Mouse (Mus musculus) hindbrain, embryonic 13.5 days (tissue): Measurements from ENCODE around the gene Utp11. TPM values are rescaled to one million over a fixed set of nuclear protein-coding genes. Genes with fewer than 3 reads are reported as not detected.
A peak's percentile ranks its signal among the peaks of the same experiment; 100 is the strongest.
"Not testable (repeated sequence)": the region's sequence is repeated elsewhere in the genome, so short reads cannot be mapped to it uniquely, and the experiment has no call there.

Source experiments
- ATAC-seq: fragments of 200-750 bp; cut with Nextera tagmentation; 2 replicates; pipeline ENCODE4 v1.8.0; 2017; ENCODE audit warnings: moderate TSS enrichment; ENCODE audit not compliant: low FRiP score
- H3K27ac ChIP-seq: fragments of 300-500 bp; sonication (generic); 2 replicates; pipeline ENCODE4 v1.5.1; 2015; ENCODE audit warnings: inconsistent platforms, mild to moderate bottlenecking, moderate library complexity
- H3K27me3 ChIP-seq: fragments of 300-500 bp; sonication (generic); 2 replicates; pipeline ENCODE4 v1.6.1; 2015; ENCODE audit warnings: mild to moderate bottlenecking, inconsistent platforms
- H3K36me3 ChIP-seq: fragments of 300-500 bp; sonication (generic); 2 replicates; pipeline ENCODE4 v1.6.1; 2015; ENCODE audit warnings: mild to moderate bottlenecking, inconsistent platforms
- H3K4me1 ChIP-seq: fragments of 300-500 bp; sonication (generic); replicated peaks from 2 replicates; pipeline ENCODE4 v1.6.1; 2015; ENCODE audit warnings: inconsistent platforms
- H3K4me2 ChIP-seq: fragments of 300-500 bp; sonication (generic); 2 replicates; pipeline ENCODE4 v1.6.1; 2015; ENCODE audit warnings: inconsistent platforms, mild to moderate bottlenecking, moderate library complexity
- H3K4me3 ChIP-seq: fragments of 300-500 bp; sonication (generic); 2 replicates; pipeline ENCODE4 v1.5.1; 2015; ENCODE audit warnings: mild to moderate bottlenecking, inconsistent platforms
- H3K9ac ChIP-seq: fragments of 300-500 bp; sonication (generic); 2 replicates; pipeline ENCODE4 v1.6.1; 2015; ENCODE audit warnings: mild to moderate bottlenecking, inconsistent platforms
- H3K9me3 ChIP-seq: fragments of 300-500 bp; sonication (generic); 2 replicates; pipeline ENCODE4 v1.6.1; 2016; ENCODE audit warnings: inconsistent platforms
- WGBS: fragments of 180-500 bp; shearing (Covaris S2); methylation state at CpG from one replicate; pipeline ENCODE4 v1.1.7; 2015; 5-methylcytosine and 5-hydroxymethylcytosine counted together
- polyA plus RNA-seq: library from polyadenylated mRNA; unstranded; fragments of >200 nt; fragmentation: Nextera tagmentation; extraction: Ambion mirVana; gene quantifications from 2 replicates; pipeline ENCODE4 v1.2.1, GENCODE M21; 2015

Gene Utp11
- polyA plus RNA-seq, 1 experiment from 2014 or later: 47.9 TPM

GRCm38 (mm10) chr4:124712618-124713017, 19.2 kb upstream of the Utp11 start:
- WGBS: 81% methylated on average over 6 of the region's 6 CpGs

GRCm38 (mm10) chr4:124710776-124711291, 17.4 kb upstream of the Utp11 start:
- 10% methylated on average over 5 of the region's 5 CpGs for WGBS
- H3K27me3 ChIP-seq: peaks cover 34% of the 10 kb centered on the region
- H3K36me3 ChIP-seq: peaks cover under 1% of the 10 kb centered on the region; the same call in 1 of the 2 replicates
- no peak for ATAC-seq
- peaks cover 27% of the 10 kb centered on the region for H3K4me1 ChIP-seq
- no peak overlapping the region for H3K4me3 ChIP-seq
- no peak overlapping the region for H3K4me2 ChIP-seq
- no peak overlapping the region for H3K27ac ChIP-seq
- no peak overlapping the region for H3K9ac ChIP-seq
- H3K9me3 ChIP-seq: no peaks in the 10 kb centered on the region

More at GRCm38 (mm10) chr4:124712618-124713017, 19.2 kb upstream of the Utp11 start:
- H3K4me3 ChIP-seq: no peak overlapping the region
- no peak overlapping the region for H3K27ac ChIP-seq
- no peak for ATAC-seq
- H3K4me2 ChIP-seq: no peak overlapping the region
- H3K36me3 ChIP-seq: peaks cover 12% of the 10 kb centered on the region
- no peaks in the 10 kb centered on the region for H3K9me3 ChIP-seq
- H3K4me1 ChIP-seq: peaks cover 35% of the 10 kb centered on the region
- no peak overlapping the region for H3K9ac ChIP-seq
- H3K27me3 ChIP-seq: peaks cover 29% of the 10 kb centered on the region

- 3% methylated on average over 18 of the region's 18 CpGs for WGBS
- no peak for ATAC-seq
- no peaks in the 10 kb centered on the region for H3K36me3 ChIP-seq
- H3K27me3 ChIP-seq: peaks cover 41% of the 10 kb centered on the region
- peaks cover 22% of the 10 kb centered on the region for H3K4me1 ChIP-seq
- no peak overlapping the region for H3K9ac ChIP-seq
- no peaks in the 10 kb centered on the region for H3K9me3 ChIP-seq
- H3K27ac ChIP-seq: no peak overlapping the region
- peak overlapping the region; percentile 18; the same call in 1 of the 2 replicates for H3K4me3 ChIP-seq
- H3K4me2 ChIP-seq: peak overlapping the region; percentile 38
Observed at GRCm38 (mm10) chr4:124709961-124710446, 16.6 kb upstream of the Utp11 start.

DNA sequence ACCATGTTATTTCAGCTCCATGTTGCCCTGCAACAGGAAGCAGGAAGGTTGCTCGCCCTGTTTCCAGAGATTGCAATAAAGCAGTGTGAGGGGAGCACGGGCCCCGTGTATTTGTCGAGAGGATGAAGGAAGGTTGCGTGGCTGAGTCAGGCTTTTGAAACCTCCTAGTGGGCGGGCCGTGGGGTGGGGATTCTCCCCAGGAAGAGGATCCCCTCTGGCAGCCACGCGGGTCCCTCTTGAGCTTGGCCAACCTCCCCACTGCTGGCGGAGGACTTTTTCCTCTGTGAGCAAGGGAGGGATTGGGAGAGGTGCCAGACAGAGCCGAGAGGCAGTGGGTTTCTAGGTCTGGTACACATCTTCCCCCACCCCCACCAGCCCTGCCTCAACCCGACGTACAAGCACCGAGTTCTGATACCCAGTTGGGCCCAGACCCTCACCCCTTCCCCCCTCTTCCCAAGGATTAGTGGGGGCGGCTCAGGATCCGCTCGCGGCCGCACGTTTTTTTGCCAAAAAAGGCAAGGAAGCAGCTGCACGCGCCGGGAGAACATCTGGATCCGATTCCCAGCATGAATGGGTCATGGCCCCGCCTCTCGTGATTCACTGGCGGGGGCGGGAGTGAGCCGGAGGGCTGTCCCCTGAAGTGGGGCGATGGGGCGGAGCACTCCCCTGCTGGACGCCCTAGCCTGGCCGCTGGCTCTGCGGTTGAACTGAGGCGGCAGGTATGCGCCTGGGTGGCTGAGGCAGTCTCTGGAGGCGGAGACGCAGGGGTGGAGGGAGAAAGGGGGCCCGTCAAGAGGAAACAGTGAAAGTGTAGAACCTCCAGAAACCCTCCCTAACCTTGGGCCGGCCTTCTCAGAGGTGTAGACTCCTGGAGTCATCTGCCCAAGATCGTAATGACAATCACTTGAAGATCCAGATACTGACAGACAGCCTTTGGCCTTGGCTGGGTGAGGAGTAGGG, 15.4 kb upstream of the Utp11 start:
- Histone ChIP-seq H3K9me3 (no peaks in the 10 kb centered on the region), H3K9ac (peak overlapping the region; percentile 61), H3K4me2 (peak overlapping the region; percentile 51), H3K4me1 (peaks cover 31% of the 10 kb centered on the region), H3K36me3 (no peaks in the 10 kb centered on the region), H3K4me3 (peak overlapping the region; percentile 27), H3K27me3 (peaks cover 52% of the 10 kb centered on the region), H3K27ac (peak overlapping the region; percentile 60)
- ATAC-seq: peak; percentile 56; the same call in 1 of the 2 replicates
- 3% methylated on average over 41 of the region's 41 CpGs for WGBS

- H3K36me3 ChIP-seq, ATAC-seq, H3K9ac ChIP-seq, H3K4me3 ChIP-seq, H3K9me3 ChIP-seq: not testable (repeated sequence)
- peaks cover 58% of the 10 kb centered on the region for H3K27me3 ChIP-seq
- H3K4me1 ChIP-seq: peaks cover 34% of the 10 kb centered on the region
- peak overlapping the region; percentile 51; the same call in 1 of the 2 replicates for H3K4me2 ChIP-seq
- peak overlapping the region; percentile 48 for H3K27ac ChIP-seq
- 20% methylated on average over 1 of the region's 1 CpGs for WGBS
Observed at GRCm38 (mm10) chr4:124708200-124708517, 14.8 kb upstream of the Utp11 start.

GRCm38 (mm10) chr4:124707381-124708199, 14.2 kb upstream of the Utp11 start:
- Histone ChIP-seq H3K4me1 (peaks cover 34% of the 10 kb centered on the region), H3K27me3 (peaks cover 59% of the 10 kb centered on the region)
- H3K27ac ChIP-seq, ATAC-seq, H3K4me3 ChIP-seq, H3K9ac ChIP-seq, H3K36me3 ChIP-seq, H3K4me2 ChIP-seq, H3K9me3 ChIP-seq: not testable (repeated sequence)
- 88% methylated on average over 25 of the region's 25 CpGs for WGBS

- ATAC-seq: no peak
- Histone ChIP-seq H3K27me3 (peaks cover 77% of the 10 kb centered on the region), H3K36me3 (no peaks in the 10 kb centered on the region), H3K4me1 (peaks cover 48% of the 10 kb centered on the region), H3K9me3 (no peaks in the 10 kb centered on the region), H3K4me2 (no peak overlapping the region), H3K9ac (no peak overlapping the region), H3K27ac (peak overlapping the region; percentile 18; the same call in 1 of the 2 replicates), H3K4me3 (no peak overlapping the region)
- 84% methylated on average over 23 of the region's 23 CpGs for WGBS
Observed at GRCm38 (mm10) chr4:124705661-124706269, 12.4 kb upstream of the Utp11 start.

DNA sequence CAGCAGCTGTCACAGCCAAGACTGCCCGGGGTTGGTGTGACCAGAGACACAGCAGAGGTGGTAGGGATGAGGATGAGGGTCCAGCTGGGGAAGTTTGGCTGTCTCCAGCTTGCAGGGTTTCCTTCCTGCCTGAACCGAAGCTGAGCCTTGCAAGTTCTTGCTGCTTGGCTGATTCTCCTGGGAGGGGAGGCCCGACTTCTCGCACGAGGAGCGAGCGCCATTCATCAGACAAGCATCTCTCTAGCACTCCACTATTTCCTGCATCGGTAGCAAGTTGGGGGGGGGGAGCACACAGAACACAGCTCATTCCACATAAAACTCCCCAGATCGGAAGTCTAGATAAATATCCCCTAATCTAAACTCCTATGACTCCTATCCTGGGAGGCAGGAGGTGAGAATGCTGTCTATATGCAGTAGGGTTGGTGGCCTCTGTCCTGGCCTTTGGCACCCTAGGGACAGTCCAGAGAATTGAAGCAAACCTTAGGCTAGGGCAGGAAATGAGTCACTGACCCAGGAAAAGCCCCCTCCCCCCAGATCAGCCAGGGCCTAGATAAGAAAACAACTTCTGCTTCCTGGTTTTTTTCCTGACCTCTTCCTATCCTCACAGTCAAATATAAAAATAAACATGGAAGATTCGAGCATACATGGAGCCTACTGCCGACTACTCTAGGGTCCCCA, 11.5 kb upstream of the Utp11 start:
- 20% methylated on average over 11 of the region's 11 CpGs for WGBS
- H3K4me2 ChIP-seq: 0 out of 2 replicates have a peak overlapping the region, but pooled peaks have one; percentile 10
- H3K9me3 ChIP-seq: no peaks in the 10 kb centered on the region
- H3K27ac ChIP-seq: peak overlapping the region; percentile 69
- H3K36me3 ChIP-seq: no peaks in the 10 kb centered on the region
- peaks cover 77% of the 10 kb centered on the region for H3K27me3 ChIP-seq
- ATAC-seq: no peak
- H3K9ac ChIP-seq: peak overlapping the region; percentile 39; the same call in 1 of the 2 replicates
- peaks cover 52% of the 10 kb centered on the region for H3K4me1 ChIP-seq
- no peak overlapping the region for H3K4me3 ChIP-seq

GRCm38 (mm10) chr4:124703881-124704796, 10.7 kb upstream of the Utp11 start:
- H3K36me3 ChIP-seq: no peaks in the 10 kb centered on the region
- 0 out of 2 replicates have a peak overlapping the region, but pooled peaks have one; percentile 10 for H3K4me2 ChIP-seq
- peak overlapping the region; percentile 69 for H3K27ac ChIP-seq
- H3K4me3 ChIP-seq: no peak overlapping the region
- H3K9ac ChIP-seq: peak overlapping the region; percentile 39; the same call in 1 of the 2 replicates
- peaks cover 77% of the 10 kb centered on the region for H3K27me3 ChIP-seq
- H3K4me1 ChIP-seq: peaks cover 49% of the 10 kb centered on the region
- H3K9me3 ChIP-seq: no peaks in the 10 kb centered on the region
- 12% methylated on average over 6 of the region's 6 CpGs for WGBS
- no peak for ATAC-seq

DNA sequence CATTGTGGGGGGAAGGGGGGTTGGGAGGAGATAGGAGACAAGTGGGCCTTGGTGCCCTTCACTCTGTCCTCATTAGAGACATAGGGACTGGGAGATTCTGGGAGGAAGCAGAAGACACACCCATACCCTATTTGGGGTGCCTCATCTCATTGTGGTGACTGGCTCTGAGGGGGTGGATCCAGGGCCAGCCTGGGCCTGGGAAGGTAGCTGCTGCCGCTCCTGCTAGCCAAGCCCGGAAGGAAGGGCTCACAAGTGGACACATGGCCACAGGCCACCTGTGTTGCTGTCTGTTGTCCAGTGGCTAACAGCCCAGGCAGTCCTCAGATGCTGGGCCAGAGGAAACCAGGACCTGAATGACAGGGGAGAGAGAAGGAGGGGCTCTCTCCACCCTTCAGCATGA, 10.0 kb upstream of the Utp11 start:
- no peak for ATAC-seq
- no peak overlapping the region for H3K4me3 ChIP-seq
- H3K27ac ChIP-seq: peak overlapping the region; percentile 69; the same call in 1 of the 2 replicates
- no peaks in the 10 kb centered on the region for H3K9me3 ChIP-seq
- 53% methylated on average over 2 of the region's 2 CpGs for WGBS
- H3K4me1 ChIP-seq: peaks cover 42% of the 10 kb centered on the region
- H3K36me3 ChIP-seq: no peaks in the 10 kb centered on the region
- H3K9ac ChIP-seq: no peak overlapping the region
- H3K27me3 ChIP-seq: peaks cover 77% of the 10 kb centered on the region
- H3K4me2 ChIP-seq: no peak overlapping the region
